Mouse (Mus musculus): ENCODE data around the gene Olfr346. TPM values are rescaled to one million over a fixed set of nuclear protein-coding genes. Genes with fewer than 3 reads are reported as not detected.

Gene Olfr346
- total RNA-seq (2015; ENCODE audit: low replicate concordance) (not detected in 2 replicates), total RNA-seq (2017; ENCODE audit: low replicate concordance) (not detected in 2 replicates)

- ATAC-seq (replicated peaks; ENCODE audit: low FRiP score, poor library complexity, severe bottlenecking) = no peak
Observed at GRCm38 (mm10) chr2:36685488-36685887, at the start of gene Olfr346. Gene Olfr346 (plus strand): TSS chr2:36685788.

GRCm38 (mm10) chr2:36639741-36640140 is 45.8 kb upstream of the Olfr346 start, which contains the start of gene Olfr345:
Gene Olfr345 (plus strand): TSS chr2:36640041.
- ATAC-seq (replicated peaks; ENCODE audit: low FRiP score, poor library complexity, severe bottlenecking) = no peak

- ATAC-seq (replicated peaks; ENCODE audit: low FRiP score, poor library complexity, severe bottlenecking) = no peak
Observed at GRCm38 (mm10) chr2:36731602-36732001, 46.0 kb downstream of the Olfr346 start, which contains the start of gene Olfr347. Gene Olfr347 (plus strand): TSS chr2:36731902.

GRCm38 (mm10) chr2:36736226-36736625 is 50.6 kb downstream of the Olfr346 start:
- ATAC-seq (replicated peaks; ENCODE audit: low FRiP score, poor library complexity, severe bottlenecking) = no peak

Other genes with a start within 250 kb of the Olfr346 start
- gene Olfr340, start 233.2 kb upstream of the Olfr346 start, total RNA-seq (2015; ENCODE audit: low replicate concordance) = not detected in 2 replicates
- not detected in 2 replicates for gene Olfr340, start 233.2 kb upstream of the Olfr346 start, total RNA-seq (2017; ENCODE audit: low replicate concordance)
- not detected in 2 replicates for gene Olfr341, start 203.3 kb upstream of the Olfr346 start, total RNA-seq (2015; ENCODE audit: low replicate concordance)
- 0.09 TPM in 1 of 2 replicates, not detected in the other for gene Olfr341, start 203.3 kb upstream of the Olfr346 start, total RNA-seq (2017; ENCODE audit: low replicate concordance)
- not detected in 2 replicates for gene Olfr342, start 160.8 kb upstream of the Olfr346 start, total RNA-seq (2015; ENCODE audit: low replicate concordance)
- not detected in 2 replicates for gene Olfr342, start 160.8 kb upstream of the Olfr346 start, total RNA-seq (2017; ENCODE audit: low replicate concordance)
- not detected in 2 replicates for gene Olfr344, start 119.1 kb upstream of the Olfr346 start, total RNA-seq (2015; ENCODE audit: low replicate concordance)
- 0.09 TPM in 1 of 2 replicates, not detected in the other for gene Olfr344, start 119.1 kb upstream of the Olfr346 start, total RNA-seq (2017; ENCODE audit: low replicate concordance)
- not detected in 2 replicates for gene Olfr345, start 45.7 kb upstream of the Olfr346 start, total RNA-seq (2015; ENCODE audit: low replicate concordance)
- gene Olfr345, start 45.7 kb upstream of the Olfr346 start, total RNA-seq (2017; ENCODE audit: low replicate concordance) = not detected in 2 replicates
- not detected in 2 replicates for gene Olfr347, start 46.1 kb downstream of the Olfr346 start, total RNA-seq (2015; ENCODE audit: low replicate concordance)
- gene Olfr347, start 46.1 kb downstream of the Olfr346 start, total RNA-seq (2017; ENCODE audit: low replicate concordance) = not detected in 2 replicates
- gene Olfr348, start 98.5 kb downstream of the Olfr346 start, total RNA-seq (2015; ENCODE audit: low replicate concordance) = not detected in 2 replicates
- not detected in 2 replicates for gene Olfr348, start 98.5 kb downstream of the Olfr346 start, total RNA-seq (2017; ENCODE audit: low replicate concordance)
- gene Olfr50, start 104.8 kb downstream of the Olfr346 start, total RNA-seq (2015; ENCODE audit: low replicate concordance) = not detected in 2 replicates
- gene Olfr50, start 104.8 kb downstream of the Olfr346 start, total RNA-seq (2017; ENCODE audit: low replicate concordance) = not detected in 2 replicates
- gene Olfr3, start 131.2 kb downstream of the Olfr346 start, total RNA-seq (2015; ENCODE audit: low replicate concordance) = not detected in 2 replicates
- not detected in 2 replicates for gene Olfr3, start 131.2 kb downstream of the Olfr346 start, total RNA-seq (2017; ENCODE audit: low replicate concordance)
- not detected in 2 replicates for gene Olfr350, start 160.5 kb downstream of the Olfr346 start, total RNA-seq (2015; ENCODE audit: low replicate concordance)
- gene Olfr350, start 160.5 kb downstream of the Olfr346 start, total RNA-seq (2017; ENCODE audit: low replicate concordance) = not detected in 2 replicates
- not detected in 2 replicates for gene Olfr351, start 176.9 kb downstream of the Olfr346 start, total RNA-seq (2015; ENCODE audit: low replicate concordance)
- not detected in 2 replicates for gene Olfr351, start 176.9 kb downstream of the Olfr346 start, total RNA-seq (2017; ENCODE audit: low replicate concordance)
- gene Olfr352, start 182.7 kb downstream of the Olfr346 start, total RNA-seq (2015; ENCODE audit: low replicate concordance) = not detected in 2 replicates
- gene Olfr352, start 182.7 kb downstream of the Olfr346 start, total RNA-seq (2017; ENCODE audit: low replicate concordance) = not detected in 2 replicates
- not detected in 2 replicates for gene Olfr353, start 207.1 kb downstream of the Olfr346 start, total RNA-seq (2015; ENCODE audit: low replicate concordance)
- not detected in 2 replicates for gene Olfr353, start 207.1 kb downstream of the Olfr346 start, total RNA-seq (2017; ENCODE audit: low replicate concordance)
- not detected in 2 replicates for gene Olfr354, start 219.9 kb downstream of the Olfr346 start, total RNA-seq (2015; ENCODE audit: low replicate concordance)
- under 0.01 and 0.26 TPM in 2 replicates for gene Olfr354, start 219.9 kb downstream of the Olfr346 start, total RNA-seq (2017; ENCODE audit: low replicate concordance)
- gene Olfr355, start 243.1 kb downstream of the Olfr346 start, total RNA-seq (2015; ENCODE audit: low replicate concordance) = not detected in 2 replicates
- not detected in 2 replicates for gene Olfr355, start 243.1 kb downstream of the Olfr346 start, total RNA-seq (2017; ENCODE audit: low replicate concordance)

Data from erythroblast, adult 5-6 weeks (primary cell).